Mouse (Mus musculus) kidney, postnatal 36 days (tissue): Measurements from ENCODE around the gene Cdc27.
A peak's percentile ranks its signal among the peaks of the same experiment; 100 is the strongest.

Experiments
- DNase-seq, 2 experiments: peaks; one replicate each; pipeline ENCODE4 v3.0.0; 2021 to 2022; ENCODE audit warnings: mixed read lengths in 2 of 2

Gene Cdc27

GRCm38 (mm10) chr11:104550406-104550974, at the start of gene Cdc27, which contains the start of gene Myl4:
Gene Cdc27 (minus strand): TSS chr11:104550620.
Gene Myl4 (plus strand): TSS chr11:104550663.
- peak; percentile 98 to 99 for DNase-seq

GRCm38 (mm10) chr11:104599265-104599945, 49.0 kb upstream of the Cdc27 start:
- DNase-seq, result peak in 1 of 2 experiments; percentile 15

DNA sequence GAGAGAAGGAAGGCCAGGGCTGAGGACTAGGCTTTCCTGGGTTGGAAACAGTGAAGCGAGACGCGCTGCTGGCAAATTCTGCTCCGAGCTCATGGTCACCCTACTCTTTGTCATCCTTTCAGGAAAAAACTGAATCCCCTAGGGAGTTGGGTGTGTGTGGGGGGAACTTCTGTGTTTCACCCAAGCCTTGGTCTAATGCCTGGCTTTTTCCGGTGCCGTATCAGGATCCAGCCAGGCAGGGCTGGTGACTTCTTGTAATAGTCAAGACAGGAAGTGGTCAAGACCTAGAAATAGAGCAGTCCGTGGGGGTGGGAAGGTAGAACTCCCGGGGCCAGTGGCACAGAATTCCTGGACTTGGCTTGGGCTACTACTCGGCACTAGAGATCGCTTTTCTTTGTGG, 45.9 kb upstream of the Cdc27 start:
- DNase-seq, result peak; percentile 33 to 44

- peak; percentile 13 to 16 for DNase-seq
Observed at GRCm38 (mm10) chr11:104592066-104592835, 41.8 kb upstream of the Cdc27 start.

GRCm38 (mm10) chr11:104590148-104590547, 39.7 kb upstream of the Cdc27 start:
- peak; percentile 84 to 87 for DNase-seq

DNA sequence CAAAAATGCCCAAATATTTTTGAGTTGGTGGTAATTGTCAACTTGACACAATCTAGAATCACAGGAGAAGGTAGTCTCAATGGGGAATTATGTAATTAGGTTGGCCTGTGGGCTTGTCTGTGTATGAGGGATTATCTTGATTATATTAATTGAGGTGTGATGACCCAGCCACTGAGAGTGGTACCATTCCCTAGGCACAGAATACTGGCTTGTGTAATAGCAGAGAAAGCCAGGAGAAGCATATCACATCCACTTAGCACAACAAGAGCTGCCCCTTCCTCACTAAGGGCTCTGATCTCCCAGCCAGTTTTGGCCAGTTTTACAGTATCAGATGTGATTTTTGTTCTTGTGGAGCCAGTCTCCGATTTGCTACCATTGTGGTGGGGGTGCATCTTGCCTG, 39.1 kb upstream of the Cdc27 start:
- no peak for DNase-seq

- no peak for DNase-seq
Observed at GRCm38 (mm10) chr11:104588513-104588912, 38.1 kb upstream of the Cdc27 start.

- no peak for DNase-seq
Observed at GRCm38 (mm10) chr11:104587904-104588303, 37.5 kb upstream of the Cdc27 start.

- no peak for DNase-seq
Observed at GRCm38 (mm10) chr11:104585495-104585894, 35.1 kb upstream of the Cdc27 start.

- DNase-seq, result no peak
Observed at GRCm38 (mm10) chr11:104582630-104583364, 32.4 kb upstream of the Cdc27 start.

DNA sequence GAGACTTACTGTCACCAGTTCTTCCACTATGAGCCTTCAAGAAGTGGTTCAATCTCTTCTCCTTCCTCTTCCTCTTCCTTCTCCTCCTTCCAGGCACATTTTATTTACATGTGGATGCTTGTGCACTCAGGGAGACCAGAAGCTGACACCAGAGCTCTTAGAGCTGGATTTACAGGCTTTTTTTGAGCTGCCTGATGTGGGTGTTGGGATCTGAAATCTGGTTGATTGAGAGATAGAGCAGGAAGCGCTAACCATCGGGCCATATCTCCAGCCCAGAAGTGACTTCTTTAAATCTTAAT, 31.8 kb upstream of the Cdc27 start:
- no peak for DNase-seq

- DNase-seq, result peak in 1 of 2 experiments; percentile 22
Observed at GRCm38 (mm10) chr11:104581446-104582307, 31.3 kb upstream of the Cdc27 start.

DNA sequence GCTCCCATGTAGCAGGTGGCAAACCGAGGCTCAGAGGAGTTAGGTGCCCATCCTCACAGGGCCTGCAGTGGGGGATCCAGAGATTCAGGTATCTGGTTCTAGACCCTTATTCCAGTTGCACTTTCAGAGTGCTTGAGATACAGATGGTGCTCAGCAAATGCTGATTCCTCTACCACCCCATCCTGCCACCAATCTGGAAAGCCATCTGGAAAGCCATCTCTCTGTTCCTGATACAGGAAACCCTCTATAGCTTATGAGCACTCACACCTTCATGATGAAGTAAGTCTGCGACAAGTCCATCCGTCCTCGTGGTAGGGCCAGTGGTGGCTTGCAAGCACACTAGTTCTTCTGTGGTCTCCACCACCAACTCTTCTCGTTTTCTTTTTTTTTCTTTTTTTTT, 30.2 kb upstream of the Cdc27 start:
- DNase-seq, result no peak

GRCm38 (mm10) chr11:104580091-104580490, 29.7 kb upstream of the Cdc27 start:
- no peak for DNase-seq

DNA sequence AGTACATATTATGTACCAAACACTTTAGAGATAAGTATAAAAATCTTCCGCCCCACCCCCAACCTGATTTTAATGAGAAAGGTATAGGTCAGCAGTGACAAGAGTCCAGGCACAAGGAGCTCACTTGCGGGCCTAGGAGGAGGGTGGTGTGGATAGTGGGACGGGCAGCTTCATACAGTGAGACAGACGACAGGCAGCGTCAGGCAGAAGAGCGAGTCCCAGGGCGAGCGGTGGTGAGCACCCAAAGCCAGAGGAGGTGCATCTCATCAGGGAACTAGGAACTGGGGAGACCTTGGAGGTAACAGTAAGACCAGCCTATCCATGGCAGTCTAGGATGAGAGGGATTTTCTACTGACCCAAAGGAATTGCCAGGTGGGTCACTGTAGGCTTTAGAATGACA, 29.2 kb upstream of the Cdc27 start:
- no peak for DNase-seq

GRCm38 (mm10) chr11:104579084-104579483, 28.7 kb upstream of the Cdc27 start:
- no peak for DNase-seq

- no peak for DNase-seq
Observed at GRCm38 (mm10) chr11:104578074-104578473, 27.7 kb upstream of the Cdc27 start.

DNA sequence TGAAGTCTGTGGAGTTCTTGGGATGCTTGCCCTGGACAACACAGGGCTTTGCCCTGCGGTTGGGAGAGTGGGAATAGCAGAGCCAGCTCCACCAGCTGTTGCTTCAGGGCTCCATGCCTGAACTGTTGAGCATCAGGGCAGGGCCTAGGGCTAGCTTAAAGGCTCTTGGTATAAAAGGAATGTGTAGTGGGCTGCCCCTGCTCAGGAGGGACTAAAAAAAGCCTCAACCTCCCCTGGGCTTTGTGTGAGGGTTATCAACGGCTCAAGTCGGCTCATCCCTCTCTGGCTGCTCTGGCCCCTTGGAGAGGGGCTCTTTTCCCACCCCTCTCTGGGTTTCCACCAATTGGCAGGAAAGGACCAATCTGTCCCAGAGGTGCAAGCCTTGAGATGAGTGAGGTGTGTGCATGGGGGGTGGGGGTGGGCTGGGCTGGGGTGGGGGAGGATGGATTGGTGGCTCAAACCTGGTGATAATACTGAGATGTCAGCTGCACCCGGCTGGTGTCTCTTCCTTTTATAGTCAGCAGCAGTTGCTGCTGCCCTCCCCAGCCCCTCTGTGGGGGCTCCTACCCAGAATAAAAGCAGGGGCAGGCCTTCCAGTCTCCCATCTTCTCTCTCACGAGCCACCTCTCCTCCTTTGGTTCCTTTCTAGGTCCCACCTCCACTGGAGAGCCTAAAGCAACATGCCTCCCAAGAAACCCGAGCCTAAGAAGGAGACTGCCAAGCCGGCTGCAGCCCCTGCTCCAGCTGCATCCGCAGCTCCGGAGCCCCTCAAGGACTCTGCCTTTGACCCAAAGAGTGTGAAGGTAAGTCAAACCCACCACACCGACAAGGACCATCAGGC, 26.6 kb upstream of the Cdc27 start:
- no peak for DNase-seq

DNA sequence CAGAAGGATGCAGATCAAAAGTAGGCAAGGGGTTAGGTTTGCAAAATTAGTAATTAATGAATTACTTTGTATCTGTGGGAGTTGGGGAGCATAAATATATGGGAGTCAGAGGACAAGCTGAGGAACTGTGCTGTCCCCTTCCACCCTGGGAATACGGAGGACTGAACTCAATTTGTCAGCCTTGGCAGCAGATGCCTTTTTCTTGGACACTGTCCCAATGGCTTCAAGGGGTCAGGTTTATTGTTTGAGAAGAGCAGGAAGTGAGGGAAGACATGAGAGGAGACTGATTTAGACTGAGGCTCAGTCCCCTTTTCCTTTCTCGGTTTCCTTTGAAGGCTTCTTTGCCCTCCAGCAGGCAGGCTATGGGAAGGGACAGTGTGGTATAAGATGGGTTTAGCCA, 22.1 kb upstream of the Cdc27 start:
- DNase-seq, result peak in 1 of 2 experiments; percentile 13

DNA sequence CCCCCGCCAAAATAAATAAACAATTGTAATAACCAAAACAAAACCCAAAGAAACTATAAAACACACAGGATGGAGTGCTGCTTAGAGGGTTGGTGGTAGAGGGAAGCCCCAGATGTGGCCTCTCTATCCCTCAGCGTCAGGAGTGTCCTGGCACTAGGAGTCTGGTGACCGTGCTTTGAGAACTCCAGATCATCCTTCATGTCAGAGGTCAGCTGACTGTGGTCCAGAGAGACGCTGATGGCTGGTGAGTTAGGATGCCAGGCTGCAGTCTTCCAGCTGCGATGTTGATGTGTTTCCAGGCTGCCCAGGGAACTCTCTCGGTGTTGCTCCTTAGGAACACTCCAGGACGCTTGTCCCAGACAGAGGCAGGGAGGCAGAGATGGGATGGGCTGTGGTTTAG, 21.7 kb upstream of the Cdc27 start:
- DNase-seq, result no peak

- peak; percentile 26 to 53 for DNase-seq
Observed at GRCm38 (mm10) chr11:104571373-104571772, 21.0 kb upstream of the Cdc27 start.
